Mouse (Mus musculus): ENCODE results near the gene Gm20403.
"Not testable (repeated sequence)": the region's sequence is repeated elsewhere in the genome, so short reads cannot be mapped to it uniquely, and the experiment has no call there.

Gene Gm20403

GRCm38 (mm10) chr12:54986052-54986717 lies at the start of gene Gm20403:
TSS of gene Gm20403 (minus strand) at chr12:54986529.
- in situ Hi-C loops (cut with MboI, MseI): no loop called here

- in situ Hi-C loops (cut with MboI, MseI): no loop called here
Observed at GRCm38 (mm10) chr12:55027088-55027487, 40.8 kb upstream of the Gm20403 start.

- in situ Hi-C loops (cut with MboI, MseI): no loop called here
Observed at GRCm38 (mm10) chr12:55023284-55023683, 37.0 kb upstream of the Gm20403 start.

- in situ Hi-C loops (cut with MboI, MseI): no loop called here
Observed at GRCm38 (mm10) chr12:55019421-55019877, 33.1 kb upstream of the Gm20403 start.

- in situ Hi-C loops (cut with MboI, MseI): no loop called here
Observed at GRCm38 (mm10) chr12:55017119-55017721, 30.9 kb upstream of the Gm20403 start.

- in situ Hi-C loops (cut with MboI, MseI): no loop called here
Observed at GRCm38 (mm10) chr12:55016339-55017118, 30.2 kb upstream of the Gm20403 start.

GRCm38 (mm10) chr12:55015428-55015827 lies 29.1 kb upstream of the Gm20403 start:
- in situ Hi-C loops (cut with MboI, MseI): no loop called here

- in situ Hi-C loops (cut with MboI, MseI): no loop called here
Observed at GRCm38 (mm10) chr12:55013626-55014398, 27.5 kb upstream of the Gm20403 start, which contains the start of gene Baz1a. TSS of gene Baz1a (minus strand) at chr12:55014348.

- in situ Hi-C loops (cut with MboI, MseI): no loop called here
Observed at GRCm38 (mm10) chr12:55013031-55013430, 26.7 kb upstream of the Gm20403 start.

GRCm38 (mm10) chr12:55007361-55008008 lies 21.2 kb upstream of the Gm20403 start:
- in situ Hi-C loops (cut with MboI, MseI): no loop called here

- in situ Hi-C loops (cut with MboI, MseI): no loop called here
Observed at GRCm38 (mm10) chr12:55006071-55006470, 19.7 kb upstream of the Gm20403 start.

- in situ Hi-C loops (cut with MboI, MseI): no loop called here
Observed at GRCm38 (mm10) chr12:55004396-55004795, 18.1 kb upstream of the Gm20403 start.

- in situ Hi-C loops (cut with MboI, MseI): no loop called here
Observed at GRCm38 (mm10) chr12:55003843-55004242, 17.5 kb upstream of the Gm20403 start.

GRCm38 (mm10) chr12:55002532-55002931 lies 16.2 kb upstream of the Gm20403 start:
- in situ Hi-C loops (cut with MboI, MseI): not testable (repeated sequence)

- in situ Hi-C loops (cut with MboI, MseI): loop anchor here (5.0 kb wide), 1 partner anchor 63 kb away; no protein-coding TSS in a partner anchor
Observed at GRCm38 (mm10) chr12:54999016-54999690, 12.8 kb upstream of the Gm20403 start.

- in situ Hi-C loops (cut with MboI, MseI): loop anchor here (5.0 kb wide), 1 partner anchor 64 kb away; no protein-coding TSS in a partner anchor
Observed at GRCm38 (mm10) chr12:54998411-54998810, 12.1 kb upstream of the Gm20403 start.

GRCm38 (mm10) chr12:54996979-54997474 lies 10.7 kb upstream of the Gm20403 start:
- in situ Hi-C loops (cut with MboI, MseI): loop anchor here (5.0 kb wide), 1 partner anchor 65 kb away; no protein-coding TSS in a partner anchor

GRCm38 (mm10) chr12:54995965-54996364 lies 9.6 kb upstream of the Gm20403 start:
- in situ Hi-C loops (cut with MboI, MseI): loop anchor here (5.0 kb wide), 1 partner anchor 66 kb away; no protein-coding TSS in a partner anchor

GRCm38 (mm10) chr12:54994418-54994817 lies 8.1 kb upstream of the Gm20403 start:
- in situ Hi-C loops (cut with MboI, MseI): no loop called here

- in situ Hi-C loops (cut with MboI, MseI): no loop called here
Observed at GRCm38 (mm10) chr12:54994068-54994386, 7.7 kb upstream of the Gm20403 start.

All from T-helper 1 cell (primary cell).